Mouse (Mus musculus) frontal cortex, postnatal 10 days (tissue): ENCODE results near the gene Cxcr2.

Source experiments
- DNase-seq, 2 experiments: peaks; one replicate each; pipeline ENCODE4 v3.0.0; 2022; ENCODE audit warnings: low spot score in 2 of 2, mixed read lengths in 1 of 2

The Cxcr2 gene

DNA sequence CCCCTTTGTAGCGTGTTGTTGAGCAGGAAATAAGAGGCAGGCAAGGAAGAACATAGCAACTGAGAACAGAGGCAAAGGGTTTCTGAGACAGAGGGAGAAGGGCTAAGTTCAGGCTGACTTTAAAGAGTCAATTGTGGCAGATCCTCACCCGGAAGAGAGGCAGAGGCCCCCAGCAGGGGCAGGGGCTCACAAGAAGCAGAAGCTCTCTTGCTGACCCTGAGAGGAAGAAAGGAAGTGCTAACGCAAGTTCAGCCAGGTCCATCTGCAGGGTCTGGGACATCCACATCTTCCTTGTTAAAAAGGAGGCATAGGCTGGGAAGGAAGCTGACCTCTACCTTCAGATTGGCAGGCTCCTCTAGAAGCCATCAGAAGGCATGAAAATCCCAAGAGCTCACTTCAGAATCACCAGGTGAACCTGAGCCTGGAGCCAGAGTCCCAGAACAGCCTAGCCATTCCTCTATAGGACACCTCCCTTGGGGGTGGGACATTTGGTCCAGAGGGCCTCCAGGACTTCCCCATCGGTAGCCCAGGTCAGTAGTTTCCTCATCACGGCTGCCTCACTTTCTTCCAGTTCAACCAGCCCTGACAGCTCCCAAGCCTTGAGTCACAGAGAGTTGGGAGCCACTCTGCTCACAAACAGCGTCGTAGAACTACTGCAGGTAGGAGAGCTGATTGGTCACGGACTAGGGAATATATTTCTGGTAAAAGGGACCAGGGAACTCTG lies at the start of gene Cxcr2:
TSS of gene Cxcr2 (plus strand) at position 529 of the 724 bp plus-strand sequence.
- no peak for DNase-seq

DNA sequence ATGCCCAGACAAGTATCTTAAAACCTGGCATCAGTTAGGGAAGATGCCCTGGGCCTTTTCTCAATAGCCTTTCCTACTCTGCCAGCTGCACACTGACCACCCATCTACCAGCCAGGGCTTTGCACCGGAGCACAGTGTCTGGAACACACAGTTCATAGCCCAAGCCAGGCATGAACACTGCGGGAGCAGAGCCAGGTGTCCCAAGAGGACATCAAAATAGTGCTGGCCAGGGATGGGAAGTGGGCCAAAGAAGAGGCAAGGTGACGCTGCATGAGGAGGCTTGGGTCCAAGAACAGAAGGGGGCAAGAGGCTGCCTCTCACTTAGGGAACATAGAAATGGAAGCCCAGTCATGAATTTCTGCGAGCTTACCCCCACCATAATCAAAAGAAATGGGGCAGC lies 48.1 kb upstream of the Cxcr2 start:
- no peak for DNase-seq

DNA sequence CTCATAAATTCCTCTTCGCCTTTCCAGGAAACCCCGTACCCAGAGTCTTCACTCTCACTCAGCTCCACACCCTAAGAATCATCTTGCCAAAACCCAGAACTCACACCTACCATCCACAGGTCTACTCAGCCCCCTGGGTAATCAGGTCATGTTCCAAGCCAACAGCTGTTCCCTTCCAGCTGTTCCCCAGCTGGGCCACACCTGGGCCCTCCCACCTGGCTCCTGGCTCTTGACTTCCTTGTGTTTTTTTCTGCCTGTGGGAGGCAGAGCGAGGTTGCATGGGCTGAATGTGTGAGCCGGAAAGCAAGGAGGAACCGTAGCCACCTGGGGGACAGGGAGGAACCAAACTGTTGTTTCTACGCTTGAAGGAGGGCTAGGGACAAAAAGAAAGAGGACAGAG lies 47.6 kb upstream of the Cxcr2 start:
- DNase-seq, result no peak

DNA sequence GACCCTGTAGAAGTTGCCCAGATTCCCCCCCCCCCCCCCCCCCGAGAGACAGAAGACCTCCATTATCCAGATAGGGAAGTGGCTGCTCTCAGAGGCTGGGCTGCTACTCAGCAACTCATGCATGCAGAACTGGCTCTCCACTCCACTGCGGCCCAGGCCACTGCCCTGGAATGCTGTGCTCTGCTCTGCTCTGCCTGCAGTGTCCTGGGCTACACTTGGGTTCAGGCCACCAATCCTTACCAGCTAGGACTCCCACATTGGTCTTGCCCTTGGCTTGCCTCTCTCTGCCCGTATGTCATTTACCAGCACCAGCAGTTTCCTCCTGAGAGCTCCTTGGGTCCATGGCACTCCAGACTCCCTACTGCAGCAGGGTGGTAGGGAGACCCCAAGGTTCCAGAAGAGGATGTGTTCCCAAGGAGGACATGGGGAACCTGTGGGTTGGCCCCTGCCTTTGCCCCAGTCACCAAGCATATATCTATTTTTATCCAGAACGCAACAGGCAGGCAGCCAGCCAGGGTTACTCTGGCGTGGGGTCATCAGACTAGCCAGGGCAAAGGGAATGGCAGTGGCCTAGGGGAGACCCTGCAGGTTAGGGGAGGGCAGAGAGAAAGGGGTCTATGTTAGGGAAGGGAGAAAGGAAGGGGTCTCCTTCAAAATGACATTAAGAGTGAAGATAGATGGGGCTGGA lies 45.7 kb upstream of the Cxcr2 start:
- DNase-seq, result no peak

DNA sequence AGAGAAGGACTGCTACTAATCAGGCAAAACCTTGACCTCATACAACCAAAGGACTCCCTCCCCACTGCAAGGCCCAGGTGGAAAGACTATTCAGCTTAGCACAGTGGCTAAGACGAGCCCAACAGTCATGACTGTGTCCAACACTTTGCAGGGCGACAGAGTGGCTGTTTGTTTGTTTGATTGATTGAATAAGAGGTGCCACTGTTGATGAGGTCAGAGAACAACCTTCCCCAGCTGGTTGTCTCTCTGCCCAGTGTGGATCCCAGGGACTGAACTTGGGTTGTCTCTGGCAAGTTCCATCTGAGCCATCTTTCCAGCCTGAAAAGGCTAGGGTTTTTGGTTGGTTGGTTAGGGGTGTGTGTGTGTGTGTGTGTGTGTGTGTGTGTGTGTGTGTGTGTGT lies 44.1 kb upstream of the Cxcr2 start:
- DNase-seq, result no peak

DNA sequence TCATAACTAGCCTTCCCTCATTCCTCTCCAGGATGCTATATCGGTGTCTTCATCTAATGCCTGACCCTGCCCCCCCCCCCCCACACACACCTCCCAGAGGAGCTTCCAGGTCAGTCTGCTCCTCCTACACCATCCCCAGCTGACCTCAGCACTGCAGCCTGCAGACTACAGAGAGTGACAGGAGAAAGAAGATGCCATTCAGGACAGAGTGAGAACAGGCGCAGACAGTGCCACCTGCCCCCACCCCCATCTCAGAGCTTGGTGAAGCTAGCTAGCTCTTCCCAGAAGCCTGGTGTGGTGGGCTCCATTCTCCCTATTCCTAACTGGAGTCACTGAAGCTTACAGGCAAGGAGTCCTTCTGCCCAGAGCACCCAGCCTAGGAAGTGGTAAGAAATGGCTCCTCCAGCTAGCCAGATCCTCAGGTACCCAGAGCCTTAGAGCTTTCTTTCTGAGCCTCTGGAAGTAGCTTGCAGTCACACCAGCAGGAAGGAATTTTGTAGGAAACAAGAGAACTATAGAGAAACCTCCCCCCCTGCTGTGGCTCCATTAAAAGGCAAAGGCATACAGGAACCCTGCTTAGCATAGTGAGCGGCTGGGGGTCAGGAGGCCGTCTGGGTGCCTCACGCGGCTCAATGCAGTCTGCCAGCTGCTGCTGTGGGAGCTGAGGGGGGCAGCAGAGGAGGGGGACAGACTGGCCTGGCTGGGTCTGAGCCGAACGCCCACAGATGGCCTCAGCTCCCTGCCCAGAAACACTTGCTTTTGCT lies 42.7 kb upstream of the Cxcr2 start:
- peak in 1 of 2 experiments; percentile 19 for DNase-seq

DNA sequence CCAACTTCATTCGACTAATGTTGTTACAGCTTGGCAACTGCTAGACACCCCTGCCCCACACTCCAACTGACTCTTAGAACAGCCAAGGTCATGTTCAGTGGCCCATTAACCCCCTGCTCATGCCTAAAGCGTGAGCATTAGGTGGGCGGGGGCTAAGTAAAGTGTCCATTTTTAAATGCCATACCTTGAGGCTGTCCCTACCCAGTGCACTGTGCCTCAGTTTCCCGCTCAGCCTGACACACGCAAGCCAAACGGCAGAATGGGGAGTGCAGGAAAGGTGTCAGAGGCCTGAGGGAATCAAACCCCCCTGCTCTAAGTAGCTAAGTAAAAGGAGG lies 42.1 kb upstream of the Cxcr2 start:
- no peak for DNase-seq

DNA sequence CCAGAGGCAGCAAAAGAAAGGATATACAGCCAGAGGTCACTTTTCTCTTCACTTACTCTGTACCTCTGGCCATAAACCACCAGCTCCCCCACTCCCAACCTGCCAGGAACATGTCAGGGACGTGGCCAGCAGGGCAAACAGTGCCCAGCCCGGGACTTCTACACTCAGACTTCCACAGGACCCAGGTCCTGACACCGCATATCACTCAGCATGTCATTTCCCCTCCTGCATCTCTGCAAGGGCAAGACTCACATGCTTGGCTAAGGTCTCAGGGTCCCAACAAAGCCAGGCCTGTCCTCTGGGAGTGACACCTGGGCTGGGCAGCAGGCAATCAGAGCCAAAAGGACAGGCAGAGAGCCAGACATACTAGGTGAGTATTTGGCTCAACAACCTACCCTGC lies 40.7 kb upstream of the Cxcr2 start:
- no peak for DNase-seq

DNA sequence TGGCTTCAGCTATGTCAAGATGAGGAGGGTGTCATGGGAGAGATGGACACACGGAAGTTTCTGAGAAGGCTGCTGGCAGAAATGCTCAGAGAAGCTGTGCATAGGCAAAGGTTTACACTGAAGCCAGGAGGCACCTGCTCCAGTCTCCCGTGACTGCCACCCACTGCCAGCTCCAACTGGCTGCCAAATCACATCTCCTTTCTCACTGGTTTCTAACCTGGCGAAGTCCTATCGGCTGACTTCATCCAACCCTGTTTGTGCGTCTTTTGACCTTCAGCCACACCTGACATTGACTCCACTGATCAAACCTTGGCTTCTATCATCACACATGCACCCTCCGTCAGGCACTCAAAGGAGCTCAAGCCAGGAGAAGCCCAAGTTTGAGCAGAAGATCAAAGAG lies 35.9 kb upstream of the Cxcr2 start:
- no peak for DNase-seq

DNA sequence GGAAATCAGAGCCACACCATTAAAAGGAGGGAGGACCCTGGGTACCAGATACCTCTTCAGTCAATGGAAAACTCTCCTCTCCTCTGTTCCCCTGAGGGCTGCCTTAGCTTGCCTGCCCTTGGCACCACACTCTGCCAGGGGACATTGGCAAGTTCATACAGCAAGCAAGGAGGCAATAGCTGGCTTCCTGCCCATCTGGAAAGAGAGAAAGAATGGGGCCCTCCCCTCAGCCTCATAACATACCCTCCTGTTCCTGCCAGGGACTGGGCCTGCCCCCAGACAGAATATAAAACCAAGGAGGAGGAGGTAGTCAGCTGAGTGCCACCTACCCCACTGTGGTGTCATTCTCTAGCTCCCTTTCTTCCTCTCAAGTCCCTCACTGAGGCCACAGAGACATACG lies 34.7 kb upstream of the Cxcr2 start:
- no peak for DNase-seq

DNA sequence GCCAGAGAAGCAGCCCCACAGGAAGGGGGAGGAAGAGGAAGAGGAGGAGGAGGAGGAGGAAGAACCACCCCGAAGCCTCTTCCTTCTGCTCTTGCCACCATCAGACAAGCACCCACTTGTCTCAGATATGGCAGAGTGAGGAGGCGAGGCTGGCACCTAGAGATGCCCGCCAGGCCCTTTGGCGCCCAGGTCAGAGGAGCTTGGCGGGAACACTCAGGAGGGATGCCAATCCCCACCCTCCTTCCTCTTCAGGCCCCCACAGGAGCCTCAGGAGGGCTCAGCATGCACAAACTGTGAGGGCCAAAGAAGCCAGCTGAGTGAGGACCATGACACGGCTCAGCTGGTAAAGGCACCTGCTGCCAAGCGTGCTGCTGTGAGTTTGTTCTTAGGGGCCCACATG lies 32.7 kb upstream of the Cxcr2 start:
- no peak for DNase-seq

DNA sequence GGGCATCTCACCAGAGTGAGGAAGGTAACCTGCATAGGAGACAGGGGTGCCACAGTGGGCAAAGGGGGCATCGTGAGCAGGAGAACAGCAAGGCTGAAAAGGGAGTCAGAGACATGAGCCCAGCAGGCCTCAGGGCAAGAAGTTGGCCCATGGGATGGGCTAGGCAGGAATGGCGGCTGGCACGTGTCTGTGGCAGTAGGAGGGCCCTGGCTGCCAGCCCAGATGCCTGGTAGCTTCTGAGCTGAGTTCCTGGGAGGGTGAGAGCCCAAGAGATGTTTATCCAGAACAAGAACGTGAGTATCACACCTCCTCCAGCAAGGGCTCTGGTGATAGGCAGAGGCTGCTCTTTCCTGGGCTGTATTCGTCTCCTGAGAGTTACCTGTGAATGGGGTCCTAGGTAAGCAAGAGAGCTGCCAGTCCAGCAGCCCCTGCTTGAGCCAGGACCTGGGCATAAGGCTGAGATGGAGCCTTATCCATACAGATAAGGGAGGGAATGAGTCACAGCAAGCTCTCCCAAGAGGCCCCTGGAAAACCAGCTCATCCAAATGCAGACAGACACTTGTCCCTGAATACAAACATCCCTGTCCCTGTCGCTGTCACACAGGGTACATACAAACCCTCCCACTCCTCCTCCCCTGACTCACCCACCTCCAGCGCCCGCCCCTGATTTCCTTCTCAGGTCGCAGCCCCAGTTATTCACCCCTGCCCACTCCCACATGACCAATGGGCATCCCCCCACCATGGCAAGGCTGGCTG lies 31.8 kb upstream of the Cxcr2 start:
- peak in 1 of 2 experiments; percentile 38 for DNase-seq

DNA sequence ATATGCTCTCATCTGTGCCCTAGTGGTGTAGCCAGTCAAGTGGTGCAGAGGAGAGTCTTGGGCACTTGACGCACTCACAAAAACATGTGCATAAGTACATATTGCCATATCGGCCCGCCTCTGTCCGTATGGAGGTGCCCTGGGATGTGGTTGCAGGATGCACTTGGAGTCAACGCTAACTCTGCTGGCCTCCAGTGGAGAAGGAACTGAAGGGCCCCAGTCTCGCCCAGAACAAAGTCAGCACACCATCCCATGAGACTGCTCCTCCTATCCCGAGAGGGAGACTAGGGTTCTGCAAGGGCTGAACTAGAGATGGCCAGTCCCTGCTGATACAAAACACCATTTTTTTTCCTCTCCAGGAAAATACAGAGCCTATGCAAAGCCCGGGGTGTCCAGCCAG lies 30.6 kb upstream of the Cxcr2 start:
- no peak for DNase-seq

DNA sequence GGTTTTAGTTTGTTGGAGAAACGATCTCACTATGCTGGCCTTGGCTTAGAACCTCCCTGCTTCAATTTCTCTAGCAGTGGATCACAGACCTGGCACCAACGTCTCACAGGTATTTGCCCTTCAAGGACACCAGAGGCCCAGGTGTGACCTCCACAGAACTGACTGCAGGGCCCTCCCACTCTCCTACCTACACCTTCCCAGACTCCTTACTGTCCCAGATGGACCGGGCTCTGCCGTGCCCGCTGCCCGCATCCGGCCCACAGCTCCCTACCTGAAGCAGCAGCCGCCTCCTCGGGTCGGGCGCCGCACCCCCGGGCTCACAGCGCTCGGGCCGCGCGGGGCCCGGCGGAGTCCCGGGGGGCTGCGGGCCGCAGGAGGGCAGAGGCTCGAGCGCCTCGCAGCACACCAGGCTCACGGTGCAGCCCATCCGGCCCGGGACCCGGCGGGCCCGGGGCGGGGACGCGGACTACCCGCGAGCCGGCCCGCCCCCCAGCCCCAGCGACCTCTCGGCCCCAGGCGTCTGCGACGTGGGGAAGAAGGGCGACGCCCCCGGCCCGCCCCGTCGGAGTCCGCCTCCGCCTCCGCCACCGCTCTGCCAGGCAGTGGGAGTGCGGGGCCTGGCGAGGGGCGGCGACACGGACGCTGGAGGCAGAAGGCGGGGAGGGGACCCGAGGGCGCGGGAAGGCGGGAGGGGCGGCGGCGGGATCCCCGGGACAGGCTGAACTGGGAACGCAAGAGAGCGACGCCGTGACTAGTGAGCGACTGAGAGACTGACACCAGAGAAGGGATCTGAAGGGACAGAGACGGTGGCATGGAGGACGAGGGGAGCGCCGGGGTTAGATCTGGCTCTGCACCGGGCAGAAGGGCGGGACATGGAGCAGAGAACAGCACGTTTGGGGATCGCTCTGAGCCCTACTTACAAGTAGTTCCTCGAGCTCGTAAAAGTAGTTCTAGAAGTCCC lies 29.5 kb upstream of the Cxcr2 start, which contains the start of gene Tns1:
TSS of gene Tns1 (minus strand) at position 429 of the 961 bp plus-strand sequence.
- DNase-seq, result peak in 1 of 2 experiments; percentile 28

DNA sequence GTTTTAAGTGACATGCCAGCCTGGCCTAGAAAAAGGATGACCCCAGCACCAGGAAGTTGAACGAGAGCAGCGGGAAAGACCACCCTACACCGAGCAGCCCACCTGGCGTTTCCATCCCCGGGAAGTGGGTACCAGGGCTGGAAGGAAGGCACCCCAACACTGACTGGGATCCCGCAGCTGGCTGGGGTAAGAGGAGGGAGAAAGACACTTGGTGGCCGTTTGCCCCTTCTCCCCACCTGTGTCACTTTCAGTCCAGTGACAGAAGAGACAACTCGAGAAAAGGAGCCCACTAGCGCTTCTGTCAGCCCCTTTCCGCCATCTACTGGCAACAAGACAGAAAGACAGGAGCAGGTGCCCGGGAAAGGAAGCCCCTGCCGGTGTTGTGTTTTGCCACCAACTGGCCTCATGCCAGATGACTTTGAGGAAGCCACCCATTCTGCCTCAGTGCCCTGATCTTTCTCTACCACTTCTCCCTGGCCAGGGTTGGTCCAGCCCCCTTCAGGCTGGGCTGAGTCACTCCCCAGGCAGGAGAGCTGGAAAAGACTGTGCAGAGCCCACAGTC lies 28.7 kb upstream of the Cxcr2 start, which contains the start of gene Rufy4:
TSS of gene Rufy4 (plus strand) at position 551 of the 562 bp plus-strand sequence.
- DNase-seq, result peak; percentile 35 to 70

DNA sequence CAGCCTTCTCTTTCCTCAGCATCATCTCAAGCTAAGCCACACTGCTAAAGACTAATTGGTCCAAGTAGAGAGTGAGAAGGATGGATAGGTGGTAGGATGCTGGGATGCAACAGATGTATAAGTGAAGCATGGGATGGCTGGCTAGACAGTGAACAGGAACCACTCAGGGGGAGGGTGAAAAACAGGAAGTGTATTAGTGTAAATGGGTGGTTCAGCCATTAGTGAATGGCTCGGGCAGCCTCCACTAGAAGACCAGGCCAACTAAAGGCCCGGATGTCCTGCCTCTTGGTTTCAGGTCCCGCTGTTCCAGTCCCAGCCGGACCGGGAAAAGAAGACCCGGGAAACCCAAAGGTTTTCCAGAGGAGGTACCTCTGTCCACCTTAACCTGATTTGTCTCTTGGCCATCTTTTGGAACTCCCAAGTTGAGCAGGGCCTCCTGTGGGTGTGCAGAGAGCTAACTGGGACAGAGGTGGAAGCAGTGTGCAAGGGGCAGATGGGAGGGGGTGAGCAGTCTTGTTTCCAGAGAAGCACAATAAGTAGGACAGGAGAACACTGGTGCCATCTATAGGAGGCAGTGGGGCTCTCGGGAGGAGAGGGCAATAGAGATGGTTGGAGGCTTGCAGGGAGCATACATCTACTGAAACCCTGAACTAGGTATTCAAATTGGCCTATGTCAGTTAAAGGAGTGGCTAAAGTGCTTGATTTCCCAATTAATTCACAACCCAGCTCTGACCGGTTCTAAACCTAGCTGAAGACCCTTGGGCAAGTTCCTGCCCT lies 22.7 kb upstream of the Cxcr2 start:
- no peak for DNase-seq

DNA sequence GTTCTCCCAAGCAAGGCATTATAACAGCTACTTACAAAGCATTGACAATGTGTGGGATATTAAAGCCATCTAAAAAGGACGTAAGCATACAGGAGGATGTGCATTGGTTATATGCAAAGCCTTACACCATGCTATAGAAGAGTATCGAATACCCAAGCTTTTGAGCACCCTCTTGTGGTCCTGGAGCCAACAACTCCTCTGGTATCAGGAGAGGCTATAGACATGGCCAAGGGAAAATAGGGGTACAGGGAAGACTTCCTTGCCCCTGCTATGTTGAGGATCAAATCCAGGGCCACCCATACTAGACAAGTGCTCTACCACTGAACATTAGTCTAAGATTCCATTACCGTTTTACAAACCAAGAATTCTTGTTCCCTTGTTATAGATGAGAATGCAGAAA lies 21.8 kb upstream of the Cxcr2 start:
- no peak for DNase-seq

DNA sequence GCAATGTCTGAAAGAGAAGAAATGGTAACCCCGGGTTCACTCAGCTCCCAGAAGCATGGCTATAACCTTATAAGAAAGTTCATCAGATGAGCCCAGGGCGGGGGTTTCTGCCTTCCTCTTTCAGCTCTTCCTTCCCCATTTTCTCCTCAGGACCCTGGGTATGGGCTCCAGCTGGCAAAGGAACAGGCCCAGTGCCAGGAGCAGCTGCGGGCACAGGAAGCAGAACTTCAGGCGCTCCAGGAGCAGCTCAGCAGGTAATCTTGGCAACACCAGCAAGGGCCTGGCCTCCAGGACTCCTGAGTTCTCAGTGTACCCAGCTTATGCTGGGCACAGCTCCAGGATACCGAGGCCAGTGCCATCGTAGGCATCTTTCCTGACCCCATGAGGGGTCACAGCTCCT lies 19.8 kb upstream of the Cxcr2 start:
- DNase-seq, result no peak

DNA sequence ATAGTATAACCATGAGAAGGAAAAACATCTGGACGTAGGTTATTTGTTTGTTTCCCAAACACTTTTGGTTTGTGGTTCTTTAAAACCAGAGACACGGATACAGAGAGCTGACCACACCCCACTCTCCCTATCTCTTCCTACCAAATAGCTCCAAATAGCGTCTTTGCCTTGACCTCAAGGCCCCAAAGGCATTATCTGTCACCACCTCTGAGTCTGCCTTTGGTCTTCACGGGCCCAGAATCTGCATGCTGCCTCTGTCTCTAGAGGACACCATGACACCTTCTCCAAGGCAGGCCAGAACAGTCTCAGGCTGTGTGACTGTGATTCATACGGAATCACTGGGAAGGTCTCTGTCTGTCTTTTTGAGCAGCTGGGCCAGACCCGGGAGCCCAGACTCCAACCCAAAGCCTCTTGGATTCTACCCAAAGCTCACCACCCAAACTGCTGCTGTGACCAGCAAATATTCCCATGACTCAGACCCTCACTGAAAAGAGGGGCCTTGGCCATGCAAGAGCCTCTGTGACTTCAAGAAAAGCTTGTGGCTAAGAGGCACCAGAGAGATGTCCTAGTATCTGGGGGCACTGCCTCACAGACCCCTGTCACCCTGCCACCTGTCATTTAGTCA lies 18.4 kb upstream of the Cxcr2 start:
- DNase-seq, result no peak
